Mouse (Mus musculus): ENCODE measurements around the gene Utp6.

GRCm38 (mm10) chr11:79992035-79992591 lies 29.9 kb upstream of the Utp6 start:
- TF ChIP-seq CTCF (IDR thresholded peaks at IDR 0.05; ENCODE audit: low read depth, low read length) (no peak), POLR2A (IDR thresholded peaks at IDR 0.05; ENCODE audit: borderline replicate concordance, low read depth, low read length) (no peak)

All from bone marrow macrophage, adult 2 months (primary cell).